Mouse (Mus musculus) heart, postnatal 10 days (tissue): Measurements from ENCODE around the gene Tceanc2. TPM values are rescaled to one million over a fixed set of nuclear protein-coding genes. Genes with fewer than 3 reads are reported as not detected.
A peak's percentile ranks its signal among the peaks of the same experiment; 100 is the strongest.

Experiments used
- DNase-seq, 2 experiments: peaks; one replicate each; pipeline ENCODE4 v3.0.0; 2021
- intact Hi-C: fragments of 180-260 bp; cut with DNase I; formaldehyde crosslinking; loops from one replicate; pipeline ENCODE4 v1.15.1; 2025
- total RNA-seq, 2 experiments: library from RNA; stranded (reverse); gene quantifications; 2 replicates each; pipeline ENCODE4 v1.2.3; 2021

The Tceanc2 gene
- total RNA-seq, 2 experiments from 2014 or later: 14.1 to 17.6 TPM

GRCm38 (mm10) chr4:107096043-107096442, 82.9 kb downstream of the Tceanc2 start:
- DNase-seq: no peak
- intact Hi-C loops: no loop called here

- intact Hi-C loops: no loop called here
- no peak for DNase-seq
Measured at GRCm38 (mm10) chr4:107094484-107095187, 84.3 kb downstream of the Tceanc2 start.

- no peak for DNase-seq
- intact Hi-C loops: no loop called here
Measured at GRCm38 (mm10) chr4:107091696-107092095, 87.2 kb downstream of the Tceanc2 start.

- DNase-seq: peak in 1 of 2 experiments; percentile 34
- intact Hi-C loops: no loop called here
Measured at GRCm38 (mm10) chr4:107084858-107085257, 94.1 kb downstream of the Tceanc2 start.

GRCm38 (mm10) chr4:107084343-107084742, 94.6 kb downstream of the Tceanc2 start:
- intact Hi-C loops: no loop called here

More at GRCm38 (mm10) chr4:107084343-107084742, 94.6 kb downstream of the Tceanc2 start:
- peak in 1 of 2 experiments; percentile 18 for DNase-seq

Other genes starting within 250 kb of the Tceanc2 start
- gene Mrpl37, start 112.2 kb downstream of the Tceanc2 start, total RNA-seq: 10 to 100 TPM; 84.2 to 87.3 TPM
- 10 to 100 TPM; 11.4 to 12.0 TPM for gene Cyb5rl, start 112.1 kb downstream of the Tceanc2 start, total RNA-seq
- not detected for gene Cdcp2, start 82.2 kb downstream of the Tceanc2 start, total RNA-seq
- gene Tmem59, start 717 bp downstream of the Tceanc2 start, total RNA-seq: 100 to 1,000 TPM; 170 TPM
- gene Ldlrad1, start 30.1 kb upstream of the Tceanc2 start, total RNA-seq: not detected
- 10 to 100 TPM; 16.4 to 21.6 TPM for gene Lrrc42, start 74.4 kb upstream of the Tceanc2 start, total RNA-seq
- gene Hspb11, start 74.5 kb upstream of the Tceanc2 start, total RNA-seq: 10 to 100 TPM; 16.3 to 16.8 TPM
- not detected for gene Dio1, start 128.1 kb upstream of the Tceanc2 start, total RNA-seq
- gene Yipf1, start 135.2 kb upstream of the Tceanc2 start, total RNA-seq: 10 to 100 TPM; 26.1 to 28.5 TPM
- 10 to 100 TPM; 15.0 to 16.7 TPM for gene Ndc1, start 188.7 kb upstream of the Tceanc2 start, total RNA-seq